ENCODE assay signal across 11 mouse cellular contexts in genomic region chr5:64609378-64610087, GRCm38 (mm10).
DNase-seq lines count a peak whose midpoint lies in the region; ATAC-seq lines count a peak whose summit lies in the region.
"Had no signal": no experiment of that assay in that cellular context is flagged by ENCODE, and none has a peak within 500 bp of the region (broad histone marks: within the 10 kb centered on the region; RNA-seq: fewer than 3 reads in every experiment).

No protein-coding gene starts in this region.

- peak overlapping the region; percentile 90 for H3K27ac ChIP-seq in hindbrain, embryonic 10.5 days
- no peak overlapping the region for H3K27ac ChIP-seq in hindbrain, embryonic 14.5 days
- peak overlapping the region; percentile 61 for H3K27ac ChIP-seq in liver, embryonic 13.5 days
- H3K27ac ChIP-seq in forebrain, embryonic 11.5 days (ENCODE audit: low read depth, low read length), result no peak overlapping the region
- H3K27ac ChIP-seq: midbrain, embryonic 13.5 days had no signal

- WGBS in hindbrain, embryonic 10.5 days, result 50% methylated on average over 3 of the region's 3 CpGs
- WGBS in hindbrain, embryonic 14.5 days, result 58% methylated on average over 3 of the region's 3 CpGs
- 27% methylated on average over 3 of the region's 3 CpGs for WGBS in liver, embryonic 13.5 days (ENCODE audit: insufficient replicate concordance)
- 77% methylated on average over 3 of the region's 3 CpGs for WGBS in forebrain, embryonic 11.5 days

- peaks cover 30% of the 10 kb centered on the region for H3K4me1 ChIP-seq in hindbrain, embryonic 10.5 days (replicated peaks)
- 0 out of 2 replicates have a peak, but pooled peaks cover 7% of the 10 kb centered on the region for H3K4me1 ChIP-seq in hindbrain, embryonic 14.5 days (replicated peaks; ENCODE audit: control insufficient read depth, insufficient read depth, low read length)
- H3K4me1 ChIP-seq in liver, embryonic 13.5 days (replicated peaks), result peaks cover 28% of the 10 kb centered on the region
- peaks cover 10% of the 10 kb centered on the region for H3K4me1 ChIP-seq in forebrain, embryonic 11.5 days (replicated peaks; ENCODE audit: control insufficient read depth, insufficient read depth, low read length)

- ATAC-seq in hindbrain, embryonic 14.5 days (ENCODE audit: low FRiP score), result no peak
- ATAC-seq in liver, embryonic 13.5 days (ENCODE audit: low read depth), result peak; percentile 67
- ATAC-seq in forebrain, embryonic 11.5 days (replicated peaks; ENCODE audit: low FRiP score), result no peak

- no peak for DNase-seq in hindbrain, embryonic 10.5 days (ENCODE audit: low spot score)
- DNase-seq in hindbrain, embryonic 14.5 days (ENCODE audit: low spot score), result no peak
- DNase-seq in spleen, postnatal 36 days (ENCODE audit: low spot score in 2 of 2), result peak; percentile 24 to 31
- no peak for DNase-seq in spleen, adult 12 weeks (ENCODE audit: low spot score)
- peak; percentile 35 for DNase-seq in liver, embryonic 13.5 days
- peak; percentile 38 for DNase-seq in thymus, postnatal 4 days
- no peak for DNase-seq in forebrain, embryonic 11.5 days (ENCODE audit: low spot score)
- no peak for DNase-seq in adrenal gland, adult 18-20 months (ENCODE audit: low spot score in 2 of 2)
- DNase-seq: kidney, adult 11 months; left cerebral cortex, postnatal 4 days had no signal

- no peak overlapping the region for H3K9ac ChIP-seq in hindbrain, embryonic 14.5 days
- peak overlapping the region; percentile 56; the same call in 1 of the 2 replicates for H3K9ac ChIP-seq in liver, embryonic 13.5 days
- H3K9ac ChIP-seq in forebrain, embryonic 11.5 days (ENCODE audit: low read length), result no peak overlapping the region

- H3K36me3 ChIP-seq in hindbrain, embryonic 10.5 days, result peaks cover 6% of the 10 kb centered on the region
- no peaks in the 10 kb centered on the region for H3K36me3 ChIP-seq in hindbrain, embryonic 14.5 days (replicated peaks; ENCODE audit: control insufficient read depth, insufficient read depth)
- H3K36me3 ChIP-seq in liver, embryonic 13.5 days, result no peaks in the 10 kb centered on the region
- no peaks in the 10 kb centered on the region for H3K36me3 ChIP-seq in forebrain, embryonic 11.5 days (ENCODE audit: control insufficient read depth, insufficient read depth, low read length)
- H3K36me3 ChIP-seq: midbrain, embryonic 13.5 days had no signal

- H3K4me3 ChIP-seq in hindbrain, embryonic 10.5 days, result peak overlapping the region; percentile 35
- no peak overlapping the region for H3K4me3 ChIP-seq in hindbrain, embryonic 14.5 days (replicated peaks; ENCODE audit: low read length)
- H3K4me3 ChIP-seq in liver, embryonic 13.5 days (replicated peaks), result no peak overlapping the region
- H3K4me3 ChIP-seq in forebrain, embryonic 11.5 days (ENCODE audit: low read depth, low read length), result no peak overlapping the region
- H3K4me3 ChIP-seq: midbrain, embryonic 13.5 days had no signal

- H3K27me3 ChIP-seq in hindbrain, embryonic 10.5 days (ENCODE audit: insufficient read depth, poor library complexity, severe bottlenecking), result no peaks in the 10 kb centered on the region
- no peaks in the 10 kb centered on the region for H3K27me3 ChIP-seq in hindbrain, embryonic 14.5 days (ENCODE audit: control insufficient read depth, insufficient read depth, low read length)
- H3K27me3 ChIP-seq in liver, embryonic 13.5 days, result no peaks in the 10 kb centered on the region
- no peaks in the 10 kb centered on the region for H3K27me3 ChIP-seq in forebrain, embryonic 11.5 days (ENCODE audit: control insufficient read depth, insufficient read depth, low read length)
- H3K27me3 ChIP-seq: midbrain, embryonic 13.5 days had no signal

- H3K4me2 ChIP-seq in hindbrain, embryonic 14.5 days (replicated peaks), result no peak overlapping the region
- peak overlapping the region; percentile 28; the same call in 1 of the 2 replicates for H3K4me2 ChIP-seq in liver, embryonic 13.5 days
- no peak overlapping the region for H3K4me2 ChIP-seq in forebrain, embryonic 11.5 days (ENCODE audit: low read depth, low read length, severe bottlenecking)
- H3K4me2 ChIP-seq: midbrain, embryonic 13.5 days had no signal

- peaks cover 6% of the 10 kb centered on the region; the same call in 1 of the 2 replicates for H3K9me3 ChIP-seq in hindbrain, embryonic 10.5 days
- no peaks in the 10 kb centered on the region for H3K9me3 ChIP-seq in hindbrain, embryonic 14.5 days (ENCODE audit: control insufficient read depth, low read length)
- H3K9me3 ChIP-seq in liver, embryonic 13.5 days (replicated peaks), result no peaks in the 10 kb centered on the region
- no peaks in the 10 kb centered on the region; the same call in 1 of the 2 replicates for H3K9me3 ChIP-seq in forebrain, embryonic 11.5 days (ENCODE audit: control insufficient read depth, low read length)
- H3K9me3 ChIP-seq: midbrain, embryonic 13.5 days had no signal

Comparison
In these comparisons a context has a peak if more than half of its experiments do, and no peak if none do; other contexts are left out.
1. DNase-seq: peak in spleen, postnatal 36 days (2 of 2), liver, embryonic 13.5 days (single experiment) and thymus, postnatal 4 days (single experiment); none in hindbrain, embryonic 10.5 days (single experiment), hindbrain, embryonic 14.5 days (single experiment), spleen, adult 12 weeks (single experiment), forebrain, embryonic 11.5 days (single experiment) and adrenal gland, adult 18-20 months (0 of 2).
2. H3K27ac ChIP-seq: peak in hindbrain, embryonic 10.5 days (single experiment) and liver, embryonic 13.5 days (single experiment); none in hindbrain, embryonic 14.5 days (single experiment) and forebrain, embryonic 11.5 days (single experiment).